Mouse (Mus musculus): ENCODE results near the gene S100a4. TPM values are rescaled to one million over a fixed set of nuclear protein-coding genes. Genes with fewer than 3 reads are reported as not detected.
A peak's percentile ranks its signal among the peaks of the same experiment; 100 is the strongest.

S100a4 gene
- total and polyA plus RNA-seq, 2 experiments from 2014 or later: 3.0 to 3.1 TPM

DNA sequence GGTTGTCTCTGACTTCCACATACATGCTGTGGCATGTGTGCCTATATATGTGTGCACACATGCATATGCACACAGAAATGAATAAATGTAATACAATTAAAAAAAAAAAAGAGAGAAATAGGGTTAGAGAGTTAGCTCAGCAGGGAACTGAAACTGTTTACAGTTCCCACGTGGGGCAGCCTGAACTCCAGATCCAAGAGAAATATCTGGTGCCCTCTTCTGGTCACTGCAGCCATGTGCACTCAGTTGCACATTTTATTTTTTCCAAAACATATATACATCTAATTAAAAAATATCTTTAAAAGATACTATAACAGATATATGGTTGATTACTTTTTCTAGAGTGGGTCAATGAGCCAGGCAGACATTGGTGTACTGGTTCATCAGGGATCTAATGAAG, 14.0 kb downstream of the S100a4 start:
- peak; percentile 22 for TF ChIP-seq CTCF (IDR thresholded peaks at IDR 0.05; ENCODE audit: low read depth)
- 0 out of 2 replicates have a peak, but pooled peaks cover 6% of the 10 kb centered on the region for H3K4me1 ChIP-seq (ENCODE audit: insufficient read depth, low read length)
- H3K9me3 ChIP-seq (ENCODE audit: low read length): no peaks in the 10 kb centered on the region
- DNase-seq (ENCODE audit: low spot score): no peak
- H3K27me3 ChIP-seq (ENCODE audit: insufficient read depth, low read length): no peaks in the 10 kb centered on the region
- H3K4me2 ChIP-seq (ENCODE audit: low read depth, low read length): no peak overlapping the region
- H3K4me3 ChIP-seq (ENCODE audit: low read length): no peak overlapping the region
- no peak for ATAC-seq
- H3K27ac ChIP-seq: no peak overlapping the region
- WGBS: 21% methylated on average over 1 of the region's 1 CpGs
- H3K36me3 ChIP-seq (ENCODE audit: insufficient read depth, low read length): no peaks in the 10 kb centered on the region
- no peak overlapping the region for H3K9ac ChIP-seq (replicated peaks; ENCODE audit: low read length)

DNA sequence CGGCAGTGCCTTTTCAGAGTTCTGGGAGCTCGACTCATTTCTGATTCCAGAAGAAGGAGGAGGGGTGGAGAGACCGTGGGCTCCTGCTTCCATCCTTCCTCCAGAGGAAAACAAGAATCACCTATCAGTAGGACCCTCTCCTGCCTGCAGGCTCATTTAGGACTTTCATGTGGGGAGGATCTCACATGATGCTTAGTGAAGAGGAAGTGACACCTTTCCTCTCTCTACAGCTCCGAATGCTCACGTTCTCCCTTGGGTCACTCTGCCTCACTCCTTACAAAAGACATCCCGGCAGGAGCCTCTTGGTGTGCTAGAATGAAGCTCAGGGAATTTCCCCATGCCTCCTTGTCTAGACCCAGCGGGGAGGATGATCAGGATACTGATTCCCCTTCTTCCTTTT, 18.0 kb downstream of the S100a4 start:
- Histone ChIP-seq H3K4me2 (ENCODE audit: low read depth, low read length) (no peak overlapping the region), H3K4me3 (ENCODE audit: low read length) (no peak overlapping the region), H3K27me3 (ENCODE audit: insufficient read depth, low read length) (no peaks in the 10 kb centered on the region), H3K36me3 (ENCODE audit: insufficient read depth, low read length) (no peaks in the 10 kb centered on the region), H3K27ac (no peak overlapping the region), H3K4me1 (ENCODE audit: insufficient read depth, low read length) (peaks cover 8% of the 10 kb centered on the region; the same call in 1 of the 2 replicates), H3K9me3 (ENCODE audit: low read length) (no peaks in the 10 kb centered on the region), H3K9ac (replicated peaks; ENCODE audit: low read length) (no peak overlapping the region)
- ATAC-seq (no peak), DNase-seq (ENCODE audit: low spot score) (no peak)
- 60% methylated on average over 7 of the region's 7 CpGs for WGBS
- no peak for TF ChIP-seq CTCF (IDR thresholded peaks at IDR 0.05; ENCODE audit: low read depth)

DNA sequence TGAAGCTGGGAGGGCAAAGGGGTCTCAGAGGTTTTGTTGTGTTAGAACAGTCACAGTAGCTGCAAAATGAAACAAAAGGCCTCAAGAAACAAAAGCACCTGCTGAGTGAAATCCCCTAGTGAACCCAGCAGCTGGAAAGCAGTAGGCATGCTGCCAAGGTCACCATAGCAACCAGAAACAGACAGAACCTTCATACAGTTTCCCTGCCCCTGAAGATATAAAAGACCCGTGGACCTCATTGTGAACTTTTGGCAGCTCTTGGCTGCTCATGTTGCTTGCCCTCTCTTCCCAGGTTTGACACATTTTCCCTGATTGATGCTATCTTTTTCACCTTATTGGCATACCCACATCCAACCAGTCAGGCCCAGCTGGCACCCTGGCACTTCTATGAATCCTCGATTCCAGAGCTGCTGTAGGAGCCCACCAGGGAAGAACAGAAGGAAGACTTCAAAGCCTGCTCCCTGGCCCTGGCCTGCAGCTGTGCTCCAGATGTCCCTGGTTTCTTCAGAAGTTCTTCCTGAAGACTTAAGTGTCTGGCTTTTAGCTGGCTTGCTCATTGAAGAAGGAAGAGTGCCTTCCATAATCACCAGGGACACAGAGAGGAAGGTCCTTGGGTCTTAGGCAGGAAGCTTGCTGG, 20.0 kb downstream of the S100a4 start:
- Histone ChIP-seq H3K4me2 (ENCODE audit: low read depth, low read length) (no peak overlapping the region), H3K36me3 (ENCODE audit: insufficient read depth, low read length) (no peaks in the 10 kb centered on the region), H3K27me3 (ENCODE audit: insufficient read depth, low read length) (no peaks in the 10 kb centered on the region), H3K9ac (replicated peaks; ENCODE audit: low read length) (no peak overlapping the region), H3K9me3 (ENCODE audit: low read length) (no peaks in the 10 kb centered on the region), H3K27ac (no peak overlapping the region), H3K4me1 (ENCODE audit: insufficient read depth, low read length) (peaks cover 8% of the 10 kb centered on the region; the same call in 1 of the 2 replicates), H3K4me3 (ENCODE audit: low read length) (no peak overlapping the region)
- ATAC-seq (peak; percentile 55; the same call in 1 of the 2 replicates), DNase-seq (ENCODE audit: low spot score) (peak; percentile 76)
- WGBS: 0% methylated on average over 2 of the region's 2 CpGs
- no peak for TF ChIP-seq CTCF (IDR thresholded peaks at IDR 0.05; ENCODE audit: low read depth)

GRCm38 (mm10) chr3:90625496-90625895, 21.9 kb downstream of the S100a4 start:
- Histone ChIP-seq H3K9me3 (ENCODE audit: low read length) (no peaks in the 10 kb centered on the region), H3K27me3 (ENCODE audit: insufficient read depth, low read length) (no peaks in the 10 kb centered on the region), H3K36me3 (ENCODE audit: insufficient read depth, low read length) (no peaks in the 10 kb centered on the region), H3K27ac (no peak overlapping the region), H3K4me3 (ENCODE audit: low read length) (no peak overlapping the region), H3K4me1 (ENCODE audit: insufficient read depth, low read length) (peaks cover 8% of the 10 kb centered on the region; the same call in 1 of the 2 replicates), H3K9ac (replicated peaks; ENCODE audit: low read length) (no peak overlapping the region), H3K4me2 (ENCODE audit: low read depth, low read length) (no peak overlapping the region)
- no peak for TF ChIP-seq CTCF (IDR thresholded peaks at IDR 0.05; ENCODE audit: low read depth)
- 64% methylated on average over 5 of the region's 5 CpGs for WGBS
- ATAC-seq: no peak
- no peak for DNase-seq (ENCODE audit: low spot score)

GRCm38 (mm10) chr3:90626266-90627021, 22.9 kb downstream of the S100a4 start:
- WGBS: 78% methylated on average over 9 of the region's 9 CpGs
- ATAC-seq (no peak), DNase-seq (ENCODE audit: low spot score) (no peak)
- Histone ChIP-seq H3K4me2 (ENCODE audit: low read depth, low read length) (no peak overlapping the region), H3K9ac (replicated peaks; ENCODE audit: low read length) (no peak overlapping the region), H3K36me3 (ENCODE audit: insufficient read depth, low read length) (no peaks in the 10 kb centered on the region), H3K27ac (no peak overlapping the region), H3K9me3 (ENCODE audit: low read length) (no peaks in the 10 kb centered on the region), H3K4me3 (ENCODE audit: low read length) (no peak overlapping the region), H3K4me1 (ENCODE audit: insufficient read depth, low read length) (peaks cover 8% of the 10 kb centered on the region; the same call in 1 of the 2 replicates), H3K27me3 (ENCODE audit: insufficient read depth, low read length) (no peaks in the 10 kb centered on the region)
- no peak for TF ChIP-seq CTCF (IDR thresholded peaks at IDR 0.05; ENCODE audit: low read depth)

- Histone ChIP-seq H3K36me3 (ENCODE audit: insufficient read depth, low read length) (no peaks in the 10 kb centered on the region), H3K27me3 (ENCODE audit: insufficient read depth, low read length) (no peaks in the 10 kb centered on the region), H3K27ac (no peak overlapping the region), H3K9me3 (ENCODE audit: low read length) (no peaks in the 10 kb centered on the region), H3K4me1 (ENCODE audit: insufficient read depth, low read length) (peaks cover 8% of the 10 kb centered on the region; the same call in 1 of the 2 replicates), H3K9ac (replicated peaks; ENCODE audit: low read length) (no peak overlapping the region), H3K4me2 (ENCODE audit: low read depth, low read length) (no peak overlapping the region), H3K4me3 (ENCODE audit: low read length) (no peak overlapping the region)
- no peak for DNase-seq (ENCODE audit: low spot score)
- TF ChIP-seq CTCF (IDR thresholded peaks at IDR 0.05; ENCODE audit: low read depth): no peak
- no peak for ATAC-seq
- 95% methylated on average over 5 of the region's 5 CpGs for WGBS
These were observed 23.8 kb downstream of the S100a4 start for GRCm38 (mm10) chr3:90627366-90627765.

DNA sequence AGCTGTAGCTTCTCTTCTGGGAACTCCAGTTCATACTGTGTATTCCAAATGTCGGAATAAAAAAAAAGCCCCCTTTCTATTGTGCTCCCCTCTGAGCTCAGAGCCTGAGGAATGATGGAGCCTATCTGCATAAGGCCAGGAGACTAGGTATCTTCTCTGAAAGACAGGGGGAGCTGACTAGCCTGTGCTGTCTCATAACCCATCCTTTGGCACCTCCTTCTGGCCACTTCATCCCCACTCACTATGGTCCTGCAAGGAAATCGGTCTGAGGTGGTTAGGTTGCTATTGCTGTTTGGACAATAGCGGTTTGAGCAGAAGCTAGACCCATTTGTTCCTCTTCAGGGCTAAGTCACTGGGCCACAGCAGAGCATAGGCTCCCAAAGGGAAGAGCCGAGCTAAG, 24.2 kb downstream of the S100a4 start:
- peak; percentile 79 for TF ChIP-seq CTCF (IDR thresholded peaks at IDR 0.05; ENCODE audit: low read depth)
- Histone ChIP-seq H3K27ac (no peak overlapping the region), H3K36me3 (ENCODE audit: insufficient read depth, low read length) (no peaks in the 10 kb centered on the region), H3K27me3 (ENCODE audit: insufficient read depth, low read length) (no peaks in the 10 kb centered on the region), H3K9ac (replicated peaks; ENCODE audit: low read length) (no peak overlapping the region), H3K4me3 (ENCODE audit: low read length) (no peak overlapping the region), H3K4me1 (ENCODE audit: insufficient read depth, low read length) (peaks cover 8% of the 10 kb centered on the region; the same call in 1 of the 2 replicates), H3K9me3 (ENCODE audit: low read length) (no peaks in the 10 kb centered on the region), H3K4me2 (ENCODE audit: low read depth, low read length) (no peak overlapping the region)
- WGBS: 61% methylated on average over 4 of the region's 4 CpGs
- DNase-seq (ENCODE audit: low spot score): peak; percentile 40
- peak; percentile 70 for ATAC-seq
